Mouse (Mus musculus) CD4-positive, CD25-positive, alpha-beta regulatory T cell, adult 4 months (primary cell): Measurements from ENCODE around the gene Pced1b. TPM values are rescaled to one million over a fixed set of nuclear protein-coding genes. Genes with fewer than 3 reads are reported as not detected.

Experiments
- ATAC-seq: one replicate; pipeline ENCODE4 v1.8.0; 2017
- polyA plus RNA-seq, 2 experiments: library from polyadenylated mRNA; unstranded; fragments of 100-300 nt; shearing (Covaris generic); gene quantifications; one replicate each; pipeline ENCODE4 v1.2.1; 2017

Gene Pced1b
- polyA plus RNA-seq, 2 experiments from 2014 or later: 58.0 to 62.0 TPM

- peak; percentile 70 for ATAC-seq
Measured at GRCm38 (mm10) chr15:97406105-97406504, 159.2 kb downstream of the Pced1b start.

- no peak for ATAC-seq
Measured at GRCm38 (mm10) chr15:97407496-97408454, 160.9 kb downstream of the Pced1b start.

- no peak for ATAC-seq
Measured at GRCm38 (mm10) chr15:97411136-97411535, 164.2 kb downstream of the Pced1b start.

- ATAC-seq: no peak
Measured at GRCm38 (mm10) chr15:97411671-97412070, 164.8 kb downstream of the Pced1b start.

GRCm38 (mm10) chr15:97412308-97412707, 165.4 kb downstream of the Pced1b start:
- ATAC-seq: no peak

GRCm38 (mm10) chr15:97412861-97413260, 166.0 kb downstream of the Pced1b start:
- no peak for ATAC-seq

- no peak for ATAC-seq
Measured at GRCm38 (mm10) chr15:97414718-97415413, 168.0 kb downstream of the Pced1b start.

GRCm38 (mm10) chr15:97415426-97415946, 168.6 kb downstream of the Pced1b start:
- ATAC-seq: no peak

- peak; percentile 21 for ATAC-seq
Measured at GRCm38 (mm10) chr15:97420292-97420691, 173.4 kb downstream of the Pced1b start.

- no peak for ATAC-seq
Measured at GRCm38 (mm10) chr15:97421533-97421932, 174.6 kb downstream of the Pced1b start.

- no peak for ATAC-seq
Measured at GRCm38 (mm10) chr15:97422212-97422944, 175.5 kb downstream of the Pced1b start.

- ATAC-seq: peak; percentile 90
Measured at GRCm38 (mm10) chr15:97424375-97424774, 177.5 kb downstream of the Pced1b start.

- peak; percentile 18 for ATAC-seq
Measured at GRCm38 (mm10) chr15:97424961-97425360, 178.1 kb downstream of the Pced1b start.

- ATAC-seq: peak; percentile 38
Measured at GRCm38 (mm10) chr15:97429201-97429900, 182.4 kb downstream of the Pced1b start.

- ATAC-seq: no peak
Measured at GRCm38 (mm10) chr15:97431533-97431932, 184.6 kb downstream of the Pced1b start.

GRCm38 (mm10) chr15:97432221-97432620, 185.3 kb downstream of the Pced1b start:
- ATAC-seq: no peak

Other genes with a start within 250 kb of the Pced1b start
- not detected for gene Slc38a4, start 191.2 kb upstream of the Pced1b start, polyA plus RNA-seq
- gene Amigo2, start 180 bp downstream of the Pced1b start, polyA plus RNA-seq: 1 to 10 TPM in 1 of 2 experiments, under 1 TPM in 1; 0.77 to 1.8 TPM